In genomic region chr13:71665221-71665916, GRCm38 (mm10) we compare ENCODE assay signal across 22 mouse cellular contexts.
DNase-seq lines count a peak whose midpoint lies in the region; ATAC-seq lines count a peak whose summit lies in the region.
"Had no signal": no experiment of that assay in that cellular context is flagged by ENCODE, and none has a peak within 500 bp of the region (broad histone marks: within the 10 kb centered on the region; RNA-seq: fewer than 3 reads in every experiment).

No protein-coding gene starts in this region.

- no peaks in the 10 kb centered on the region; the same call in 1 of the 2 replicates for H3K27me3 ChIP-seq in embryonic facial prominence, embryonic 15.5 days
- H3K27me3 ChIP-seq: heart, embryonic 15.5 days had no signal

- H3K9ac ChIP-seq in embryonic facial prominence, embryonic 15.5 days, result no peak overlapping the region
- H3K9ac ChIP-seq: heart, embryonic 15.5 days; hindbrain, embryonic 13.5 days; liver, postnatal 0 days had no signal

- H3K27ac ChIP-seq in embryonic facial prominence, embryonic 15.5 days (replicated peaks), result peak overlapping the region; percentile 80
- H3K27ac ChIP-seq: forebrain, embryonic 10.5 days; heart, adult 2 months; heart, embryonic 15.5 days; hindbrain, embryonic 13.5 days; macrophage had no signal

- WGBS in embryonic facial prominence, embryonic 15.5 days, result 24% methylated on average over 7 of the region's 7 CpGs

- H3K4me1 ChIP-seq in embryonic facial prominence, embryonic 15.5 days, result peaks cover 24% of the 10 kb centered on the region
- H3K4me1 ChIP-seq: forebrain, embryonic 10.5 days; heart, embryonic 15.5 days had no signal

- no peak overlapping the region for H3K4me2 ChIP-seq in embryonic facial prominence, embryonic 15.5 days (replicated peaks)
- H3K4me2 ChIP-seq: heart, embryonic 15.5 days; hindbrain, embryonic 13.5 days; liver, embryonic 11.5 days had no signal

- peak; percentile 3 for DNase-seq in heart, adult 8-10 months (ENCODE audit: low spot score)
- no peak for DNase-seq in heart, adult 9 months (ENCODE audit: low spot score in 2 of 2)
- peak; percentile 35 for DNase-seq in NIH3T3 (ENCODE audit: low read depth)
- peak; percentile 24 for DNase-seq in brain, adult 2 months (ENCODE audit: low read depth, low spot score)
- no peak for DNase-seq in retina, postnatal 1 day
- no peak for DNase-seq in cerebellum, adult 11-12 months
- DNase-seq in frontal cortex, postnatal 36 days (ENCODE audit: low spot score in 2 of 2), result no peak
- DNase-seq: adrenal gland, postnatal 10 days; cerebellum, adult 9-10 months; gastrocnemius, postnatal 14 days; heart, adult 2 months; kidney, adult 18-20 months; kidney, postnatal 10 days; liver, postnatal 0 days had no signal

- no peaks in the 10 kb centered on the region for H3K9me3 ChIP-seq in embryonic facial prominence, embryonic 15.5 days (replicated peaks)
- H3K9me3 ChIP-seq: forebrain, embryonic 10.5 days; heart, embryonic 15.5 days; hindbrain, embryonic 13.5 days had no signal

- H3K36me3 ChIP-seq in embryonic facial prominence, embryonic 15.5 days, result no peaks in the 10 kb centered on the region
- H3K36me3 ChIP-seq: forebrain, embryonic 10.5 days; heart, embryonic 15.5 days; hindbrain, embryonic 13.5 days had no signal

- peak; percentile 57; the same call in 1 of the 2 replicates for ATAC-seq in embryonic facial prominence, embryonic 15.5 days (ENCODE audit: insufficient number of reproducible peaks, low FRiP score, low TSS enrichment, low read depth)
- ATAC-seq: inflammation-experienced regulatory T-cells, adult 6 months; liver, postnatal 0 days; lung, postnatal 0 days had no signal

- H3K4me3 ChIP-seq in embryonic facial prominence, embryonic 15.5 days (replicated peaks), result no peak overlapping the region
- H3K4me3 ChIP-seq: forebrain, embryonic 10.5 days; heart, adult 2 months; heart, embryonic 15.5 days; hindbrain, embryonic 13.5 days had no signal

Comparison
In these comparisons a context has a peak if more than half of its experiments do, and no peak if none do; other contexts are left out.
1. DNase-seq: peak in heart, adult 8-10 months (single experiment), NIH3T3 (single experiment) and brain, adult 2 months (single experiment); none in heart, adult 9 months (0 of 2), retina, postnatal 1 day (single experiment), cerebellum, adult 11-12 months (single experiment) and frontal cortex, postnatal 36 days (0 of 2).